Mouse (Mus musculus) bone marrow, adult 2 months (tissue): ENCODE measurements around the gene Cttnbp2nl. TPM values are rescaled to one million over a fixed set of nuclear protein-coding genes. Genes with fewer than 3 reads are reported as not detected.

Source experiments
- H3K27ac ChIP-seq: fragments of 200-500 bp; 2 replicates; pipeline ENCODE4 v1.5.1; 2012; ENCODE audit warnings: low read depth, mild to moderate bottlenecking, control low read depth, inconsistent platforms, low read length; ENCODE audit not compliant: control insufficient read depth, poor library complexity, insufficient read depth
- H3K4me1 ChIP-seq: fragments of 200-500 bp; 2 replicates; pipeline ENCODE4 v1.6.1; 2011; ENCODE audit warnings: low read length; ENCODE audit not compliant: control insufficient read depth, insufficient read depth
- H3K4me3 ChIP-seq: fragments of 200-500 bp; replicated peaks from 2 replicates; pipeline ENCODE3; 2011; ENCODE audit warnings: mild to moderate bottlenecking, low read depth, low read length, control low read depth; ENCODE audit not compliant: control insufficient read depth
- CTCF ChIP-seq: fragments of 200-500 bp; IDR thresholded peaks from 2 replicates; pipeline ENCODE4 v1.5.1; 2011; ENCODE audit warnings: low read length, control low read depth; ENCODE audit not compliant: control insufficient read depth, insufficient read depth
- POLR2A ChIP-seq: fragments of 200-500 bp; IDR thresholded peaks from 2 replicates; pipeline ENCODE4 v1.6.1; 2011; ENCODE audit warnings: low read depth, mild to moderate bottlenecking, control low read depth, low read length, borderline replicate concordance; ENCODE audit not compliant: control insufficient read depth
- WGBS: fragments of 180-500 bp; shearing (Covaris S2); methylation state at CpG from one replicate; pipeline ENCODE4 v1.1.7; 2018; 5-methylcytosine and 5-hydroxymethylcytosine counted together
- polyA plus RNA-seq: library from polyadenylated mRNA; stranded (reverse); fragments of >200 nt; gene quantifications from 2 replicates; pipeline ENCODE4 v1.2.4, GENCODE M21; 2011; ENCODE audit warnings: low replicate concordance; ENCODE audit not compliant: missing spikeins, insufficient read depth, insufficient read length

Gene Cttnbp2nl
- polyA plus RNA-seq, 1 experiment = 5.8 TPM

DNA sequence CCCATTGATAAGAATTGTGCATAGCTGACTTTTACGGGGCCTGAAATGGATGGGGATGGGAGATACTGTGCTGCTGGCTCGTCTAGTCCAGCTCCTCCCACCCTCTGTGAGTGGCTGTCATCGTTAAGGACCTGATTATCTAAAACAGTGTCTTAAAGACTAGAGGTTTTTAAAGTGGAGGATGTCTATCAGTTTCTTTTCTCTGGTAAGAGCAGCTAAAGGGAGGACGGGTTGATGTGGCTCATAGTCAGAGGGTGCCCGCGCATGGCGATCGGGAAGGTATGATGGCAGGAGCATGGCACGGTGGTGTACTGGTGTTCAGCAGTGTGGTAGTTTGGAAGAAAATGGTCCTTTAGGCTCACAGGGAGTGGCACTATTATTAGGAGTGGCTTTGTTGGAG lies 9.7 kb upstream of the Cttnbp2nl start:
- WGBS = 78% methylated on average over 9 of the region's 9 CpGs
- no peaks in the 10 kb centered on the region for H3K4me1 ChIP-seq
- no peak overlapping the region for H3K4me3 ChIP-seq
- H3K27ac ChIP-seq = no peak overlapping the region
- TF ChIP-seq POLR2A (no peak), CTCF (no peak)

DNA sequence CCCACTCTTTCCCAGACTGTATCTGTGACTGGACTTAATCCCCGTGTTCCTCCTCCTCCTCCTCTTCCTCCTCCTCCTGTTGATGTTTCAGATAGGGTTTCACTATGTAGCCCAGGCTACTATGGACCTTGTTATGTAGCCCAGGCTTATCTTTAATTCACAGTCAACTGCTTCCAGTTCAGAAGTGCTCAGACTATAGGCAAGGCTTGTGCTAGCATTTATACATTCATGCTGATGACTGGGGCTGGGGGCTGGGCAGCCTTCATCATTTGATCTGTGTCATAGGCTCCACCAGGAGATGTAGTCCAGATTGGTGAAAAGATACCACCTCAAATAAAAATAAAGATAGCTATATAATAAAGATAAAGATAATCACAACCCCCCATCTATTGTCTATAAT lies 9.0 kb upstream of the Cttnbp2nl start:
- no peaks in the 10 kb centered on the region for H3K4me1 ChIP-seq
- no peak overlapping the region for H3K4me3 ChIP-seq
- 31% methylated on average over 1 of the region's 1 CpGs for WGBS
- no peak overlapping the region for H3K27ac ChIP-seq
- no peak for TF ChIP-seq CTCF
- TF ChIP-seq POLR2A = no peak

DNA sequence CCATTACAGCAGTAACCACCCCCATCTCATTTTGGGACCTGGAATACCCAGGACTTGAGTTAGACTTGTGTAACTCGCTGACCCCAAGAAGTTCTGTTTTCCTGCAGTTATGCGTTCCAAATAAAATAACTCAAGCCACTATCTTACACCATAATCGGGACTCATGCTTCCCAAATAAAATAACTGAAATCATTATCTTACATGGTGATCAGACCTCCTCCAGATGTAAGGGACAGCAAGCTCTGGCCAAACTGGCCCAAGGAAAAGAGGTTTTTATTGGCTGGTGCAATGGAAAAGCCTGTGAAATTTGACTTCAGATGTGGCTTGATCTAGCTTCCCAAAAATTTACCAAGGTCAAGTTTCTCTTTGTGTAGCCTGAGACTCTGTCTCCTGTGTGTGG lies 8.6 kb upstream of the Cttnbp2nl start:
- TF ChIP-seq POLR2A = no peak
- TF ChIP-seq CTCF = no peak
- 66% methylated on average over 3 of the region's 3 CpGs for WGBS
- Histone ChIP-seq H3K27ac (no peak overlapping the region), H3K4me1 (no peaks in the 10 kb centered on the region; the same call in 1 of the 2 replicates), H3K4me3 (no peak overlapping the region)

DNA sequence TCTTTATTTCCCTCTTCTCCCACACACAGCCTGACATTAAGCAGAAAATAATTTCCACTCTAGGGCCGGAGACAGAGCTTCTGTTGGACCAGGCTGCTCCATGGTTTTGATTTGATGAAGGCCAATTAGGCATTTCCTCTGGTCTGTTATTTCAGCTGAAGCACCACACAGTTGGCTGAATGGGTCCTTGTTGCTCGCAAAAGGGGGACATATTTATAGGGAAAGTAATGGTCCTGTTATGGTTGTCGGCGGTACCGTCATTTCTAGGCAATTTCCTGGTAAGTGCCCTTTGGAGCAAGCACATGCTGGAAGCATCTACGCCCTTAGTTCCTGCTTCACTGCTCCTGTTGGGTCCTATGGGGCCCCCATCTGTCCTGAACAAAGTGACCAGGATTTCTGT lies 8.0 kb upstream of the Cttnbp2nl start:
- no peak overlapping the region for H3K27ac ChIP-seq
- WGBS = 55% methylated on average over 6 of the region's 6 CpGs
- TF ChIP-seq POLR2A = no peak
- TF ChIP-seq CTCF = no peak
- H3K4me1 ChIP-seq = no peaks in the 10 kb centered on the region; the same call in 1 of the 2 replicates
- no peak overlapping the region for H3K4me3 ChIP-seq

DNA sequence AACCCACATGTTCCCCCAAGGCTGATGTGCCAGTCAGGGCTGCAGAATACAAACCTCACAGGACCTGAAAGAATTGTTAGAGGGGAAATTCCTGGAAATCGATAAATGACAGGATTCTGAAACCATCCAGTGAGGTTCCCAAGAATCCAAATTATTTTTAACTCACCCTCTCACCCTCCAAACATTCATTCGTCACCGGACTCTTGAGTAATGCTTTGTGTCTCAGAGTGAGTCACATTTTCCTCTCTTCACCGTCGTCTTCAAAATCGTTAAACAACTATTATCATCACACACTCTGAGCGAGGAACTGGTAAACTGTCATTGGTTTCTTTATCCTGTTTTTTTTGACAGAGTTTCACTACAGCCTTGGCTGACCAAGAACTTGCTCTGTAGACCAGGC lies 7.0 kb upstream of the Cttnbp2nl start:
- H3K27ac ChIP-seq = no peak overlapping the region
- TF ChIP-seq CTCF = no peak
- no peak for TF ChIP-seq POLR2A
- no peak overlapping the region for H3K4me3 ChIP-seq
- H3K4me1 ChIP-seq = no peaks in the 10 kb centered on the region; the same call in 1 of the 2 replicates
- WGBS = 41% methylated on average over 7 of the region's 7 CpGs

DNA sequence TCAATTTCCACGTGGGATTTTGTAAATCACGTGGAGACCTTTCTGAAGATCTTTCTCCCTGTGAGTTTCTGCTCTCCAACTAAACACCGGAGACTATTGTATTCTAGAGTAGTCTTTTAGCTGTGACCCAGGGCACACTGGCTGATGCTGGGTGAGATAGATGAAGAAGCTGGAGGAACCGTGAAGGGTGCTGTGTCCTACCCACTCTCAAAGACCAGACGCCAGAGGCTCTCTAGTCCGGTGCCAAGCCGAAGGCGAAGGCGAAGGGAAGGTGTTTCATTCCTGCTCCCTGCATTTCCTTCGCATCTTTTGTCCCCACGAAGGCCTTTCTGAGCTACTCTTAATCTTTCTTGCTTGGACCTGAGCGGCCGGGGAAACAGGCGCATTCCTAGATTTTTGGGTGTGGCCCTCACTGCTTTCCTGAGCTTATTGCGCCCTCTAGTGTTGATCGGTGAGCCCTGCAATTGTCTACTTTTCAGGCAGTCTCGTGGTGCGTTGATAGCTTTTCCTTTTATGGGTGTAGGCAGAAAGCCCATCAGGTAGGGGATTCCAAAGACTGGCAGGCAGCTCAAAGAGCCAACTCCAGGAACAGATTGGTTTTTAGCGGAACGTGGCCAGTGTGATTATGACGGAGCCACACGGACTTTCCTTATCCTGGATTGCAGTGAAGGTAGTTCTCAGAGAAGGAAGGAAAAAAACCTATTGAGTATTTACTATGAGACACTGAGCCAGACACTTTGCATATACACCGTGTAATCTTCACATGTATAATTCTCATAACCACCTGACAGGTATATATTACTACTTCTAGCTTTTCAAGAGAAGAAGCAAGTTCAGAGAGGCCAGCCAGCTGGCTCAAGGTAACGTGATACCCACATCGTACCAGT lies 5.9 kb upstream of the Cttnbp2nl start:
- TF ChIP-seq CTCF (peak; percentile 83), POLR2A (no peak)
- Histone ChIP-seq H3K4me1 (no peaks in the 10 kb centered on the region; the same call in 1 of the 2 replicates), H3K27ac (no peak overlapping the region), H3K4me3 (no peak overlapping the region)
- WGBS = 18% methylated on average over 25 of the region's 25 CpGs

DNA sequence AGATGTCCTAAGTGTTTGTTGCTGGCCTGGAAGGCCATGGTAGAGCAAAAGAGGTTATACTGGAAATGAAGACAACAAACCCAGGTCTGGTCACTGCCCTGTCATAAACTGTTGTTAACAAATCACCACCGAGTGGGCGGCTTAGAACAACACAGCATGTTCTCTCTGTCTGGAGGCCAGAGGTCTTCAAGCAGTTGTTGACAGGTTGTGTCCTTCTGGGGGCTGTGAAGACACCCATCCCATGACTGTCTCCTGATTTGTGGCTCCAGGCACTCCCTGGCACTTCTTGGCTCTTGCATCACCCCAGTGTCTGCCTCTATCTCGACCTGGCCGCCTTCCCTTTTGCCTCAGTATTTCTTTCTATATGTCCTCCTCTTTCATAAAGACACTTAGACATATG lies 2.7 kb upstream of the Cttnbp2nl start:
- no peaks in the 10 kb centered on the region; the same call in none of the 2 replicates for H3K4me1 ChIP-seq
- H3K4me3 ChIP-seq = no peak overlapping the region
- WGBS = 68% methylated on average over 4 of the region's 4 CpGs
- H3K27ac ChIP-seq = no peak overlapping the region
- TF ChIP-seq POLR2A = no peak
- no peak for TF ChIP-seq CTCF

DNA sequence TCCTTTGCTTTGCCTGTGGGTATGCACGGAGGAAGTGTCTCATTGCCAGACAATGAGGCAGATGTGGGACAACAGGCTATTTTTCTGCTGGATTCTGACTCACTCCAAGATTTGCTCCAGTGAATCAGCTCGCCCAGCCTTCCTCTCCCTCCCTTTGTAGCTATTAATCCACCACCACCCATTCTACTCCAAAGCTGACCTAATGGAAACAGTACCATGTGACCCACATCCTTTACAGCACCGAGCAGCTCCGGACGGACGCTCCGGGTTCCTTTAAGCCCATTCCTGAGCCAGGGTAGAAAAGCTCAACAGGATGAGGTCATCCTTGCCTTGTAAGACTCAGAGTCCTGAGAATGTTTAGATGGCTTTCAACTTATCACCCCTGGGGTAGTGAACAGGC lies 2.0 kb upstream of the Cttnbp2nl start:
- TF ChIP-seq POLR2A (no peak), CTCF (no peak)
- 33% methylated on average over 7 of the region's 7 CpGs for WGBS
- Histone ChIP-seq H3K27ac (no peak overlapping the region), H3K4me3 (no peak overlapping the region), H3K4me1 (no peaks in the 10 kb centered on the region; the same call in none of the 2 replicates)
